Mouse (Mus musculus) right cerebral cortex, postnatal 14 days (tissue): Measurements from ENCODE around the gene Tfrc.

Experiments used
- DNase-seq: peaks from one replicate; pipeline ENCODE4 v3.0.0; 2022

Gene Tfrc

DNA sequence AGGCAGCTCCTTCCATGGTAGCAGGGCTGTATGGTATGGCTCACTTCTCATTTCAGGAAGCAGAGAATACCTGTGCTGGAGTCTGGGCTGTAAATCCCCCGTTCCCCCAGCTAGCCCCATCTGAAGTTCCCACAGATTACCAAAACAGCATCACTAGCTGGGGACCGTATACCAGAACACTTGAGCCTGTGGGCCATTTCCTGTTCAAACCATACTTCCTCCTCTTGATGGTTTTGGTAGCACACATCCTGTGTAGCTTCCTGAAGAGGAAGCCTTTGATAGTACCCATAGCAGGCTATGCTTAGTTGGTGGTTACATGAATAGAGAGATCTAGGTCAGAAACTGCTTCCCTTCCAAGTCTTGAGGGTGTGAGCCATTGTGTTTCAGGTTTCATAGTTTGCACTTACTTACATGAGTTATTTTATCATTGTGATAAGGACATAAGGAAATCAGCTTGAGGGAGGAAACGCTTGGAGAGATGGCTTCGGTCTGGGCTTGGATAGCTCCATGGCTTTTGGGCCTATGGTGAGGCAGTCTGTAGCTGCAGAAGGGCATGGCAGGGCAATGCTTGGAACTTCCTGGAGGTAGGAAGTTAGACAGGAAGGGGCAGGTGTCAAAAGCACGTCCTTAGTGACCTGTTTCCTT is 42.4 kb downstream of the Tfrc start:
- no peak for DNase-seq

DNA sequence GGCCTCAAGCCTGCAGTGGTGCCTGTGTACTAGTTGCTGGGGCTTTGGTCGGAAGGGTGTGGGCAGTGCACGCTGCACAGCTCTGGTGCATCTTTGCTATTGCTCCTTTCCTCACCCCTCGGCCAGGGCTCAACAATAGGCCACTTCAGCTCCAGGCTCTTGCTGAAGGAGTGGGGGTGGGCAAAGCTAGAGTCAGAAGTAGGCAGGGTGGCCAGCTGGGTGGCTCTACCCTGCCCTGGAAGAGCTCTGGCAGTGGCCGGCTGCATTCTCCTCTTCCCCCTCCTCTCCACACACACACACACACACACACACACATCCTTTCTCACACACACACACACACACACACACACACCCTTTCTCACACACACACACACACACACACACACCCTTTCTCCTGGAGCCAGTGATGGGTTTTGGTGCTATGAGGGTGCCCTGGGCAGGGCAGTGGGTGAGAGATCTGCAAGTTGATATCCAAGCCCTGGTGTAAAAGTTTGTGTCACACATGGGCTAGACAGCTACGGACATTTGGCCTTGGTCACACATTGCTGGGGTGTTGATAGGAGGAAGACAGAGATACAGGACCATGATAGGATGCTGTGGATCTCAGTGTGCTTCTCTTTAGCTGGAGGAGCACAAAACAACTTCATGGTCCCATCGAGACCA is 45.5 kb downstream of the Tfrc start:
- DNase-seq = no peak

GRCm38 (mm10) chr16:32655534-32655933 is 46.8 kb downstream of the Tfrc start:
- DNase-seq = no peak

DNA sequence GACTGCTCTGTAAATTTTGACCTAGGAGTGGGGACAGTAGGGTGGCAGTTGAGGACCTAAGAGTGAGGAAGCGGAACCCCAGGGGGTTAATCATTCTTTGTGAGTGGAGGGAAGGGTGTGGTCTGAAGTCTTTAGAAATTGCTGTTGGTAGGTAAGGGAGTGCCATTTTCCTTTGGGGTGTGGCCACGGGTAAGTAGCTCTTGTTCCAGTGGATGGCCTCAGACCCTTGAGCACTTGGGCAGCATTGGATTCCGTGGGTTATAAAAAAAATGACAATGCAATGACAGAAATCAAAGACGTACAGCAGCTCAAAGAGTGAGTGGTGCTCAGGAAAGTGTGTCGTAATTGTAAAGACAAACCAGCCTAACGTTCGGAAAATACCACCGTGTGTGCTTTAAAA is 47.6 kb downstream of the Tfrc start:
- no peak for DNase-seq

DNA sequence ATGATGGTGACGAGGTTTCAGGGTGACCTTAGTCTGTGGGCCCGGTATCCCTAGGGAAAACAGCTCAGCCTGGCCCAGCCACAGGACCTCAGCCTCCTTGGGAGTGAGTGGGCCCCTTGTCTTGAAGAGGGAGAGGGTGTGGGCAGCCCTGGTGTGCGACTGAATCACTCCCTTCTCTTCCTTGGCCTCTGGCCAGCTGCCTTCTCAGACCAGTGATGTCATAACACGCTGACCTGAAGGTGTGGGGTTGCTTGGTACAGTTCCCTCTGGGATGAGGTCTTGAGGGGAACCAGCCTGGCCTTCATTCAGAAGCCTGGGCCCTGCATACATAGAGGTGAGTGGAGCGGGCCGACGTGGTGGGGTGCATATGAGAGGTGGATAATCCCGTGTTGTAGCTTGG is 48.1 kb downstream of the Tfrc start:
- DNase-seq = no peak

DNA sequence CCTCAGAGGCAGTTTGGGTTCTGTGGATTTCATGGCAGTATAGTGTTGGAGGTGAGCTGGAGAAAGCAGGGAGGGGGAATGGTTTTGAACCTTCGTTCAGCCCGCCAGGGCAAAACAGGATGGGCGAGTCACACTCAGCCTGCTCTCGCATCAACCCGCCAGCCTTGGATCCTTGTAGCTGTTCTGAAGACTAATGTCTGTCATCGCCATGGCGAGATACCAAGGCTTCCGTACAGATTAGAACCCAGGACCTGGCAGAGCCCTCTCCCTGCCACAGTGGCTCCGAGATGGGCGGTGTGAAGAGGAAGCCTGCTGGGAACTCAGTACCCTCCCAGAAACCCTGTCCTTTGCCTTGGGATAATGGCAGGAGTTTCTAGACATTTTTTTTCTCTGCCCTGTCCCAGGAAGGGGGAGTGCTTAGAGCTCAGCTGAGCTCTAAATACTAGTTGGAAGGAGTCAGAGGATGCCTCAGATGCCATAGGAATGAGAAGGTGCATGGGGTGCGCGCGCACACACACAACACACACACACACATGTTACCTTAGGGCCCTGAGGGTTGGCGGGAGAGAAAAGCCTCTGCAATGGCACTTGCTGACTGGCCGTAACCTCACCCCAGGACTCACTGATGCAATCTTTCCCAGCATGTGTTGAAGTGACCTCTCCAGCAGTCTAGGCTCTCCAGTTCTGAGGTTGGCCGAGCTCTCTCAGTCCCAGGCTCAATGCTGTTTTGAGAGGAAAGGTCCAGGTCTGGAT is 49.0 kb downstream of the Tfrc start:
- DNase-seq = no peak

DNA sequence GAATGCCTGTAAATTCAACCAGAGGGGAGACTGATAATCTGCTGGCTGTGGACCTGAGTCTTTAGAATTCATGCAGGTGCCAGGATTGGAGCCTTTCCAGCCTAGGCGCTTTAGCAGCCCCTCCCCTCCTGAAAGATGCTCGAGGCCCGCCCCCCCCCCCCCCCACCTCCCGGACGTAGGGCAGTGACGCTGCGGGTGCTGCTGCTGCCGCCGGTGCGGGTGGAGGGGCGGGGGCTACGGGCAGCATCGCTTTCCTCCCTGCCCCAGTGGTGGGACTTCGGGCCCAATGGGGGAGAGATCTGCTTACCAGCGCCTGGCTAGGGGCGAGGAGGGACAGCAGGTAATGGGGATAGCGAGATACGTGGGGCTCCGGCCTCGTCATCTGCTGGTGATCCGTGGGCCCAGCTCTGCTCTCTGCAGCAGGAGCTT is 50.0 kb downstream of the Tfrc start:
- peak; percentile 60 for DNase-seq

DNA sequence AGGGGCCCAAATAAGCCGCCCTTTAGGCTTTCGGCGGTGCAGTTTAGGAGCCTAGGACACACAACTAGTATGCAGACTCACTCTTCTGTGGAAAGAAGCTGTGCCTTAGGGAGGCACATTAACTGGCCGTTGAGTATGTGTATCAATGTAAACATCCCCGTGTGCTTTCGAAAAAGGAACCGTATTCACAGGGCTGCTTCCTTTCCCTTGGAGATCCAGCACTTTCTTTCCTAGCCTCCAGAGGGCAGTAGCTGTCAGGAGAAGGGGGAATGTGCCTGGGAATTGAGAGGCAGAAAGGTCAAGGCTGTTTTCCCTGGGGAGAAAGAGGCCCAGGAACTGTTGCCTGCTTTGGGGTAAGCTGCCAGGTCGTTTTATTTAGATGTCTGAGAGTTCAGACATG is 50.7 kb downstream of the Tfrc start:
- DNase-seq = no peak

- no peak for DNase-seq
These were observed 51.4 kb downstream of the Tfrc start for GRCm38 (mm10) chr16:32660095-32660494.

GRCm38 (mm10) chr16:32660557-32661321 is 52.0 kb downstream of the Tfrc start:
- peak; percentile 68 for DNase-seq

DNA sequence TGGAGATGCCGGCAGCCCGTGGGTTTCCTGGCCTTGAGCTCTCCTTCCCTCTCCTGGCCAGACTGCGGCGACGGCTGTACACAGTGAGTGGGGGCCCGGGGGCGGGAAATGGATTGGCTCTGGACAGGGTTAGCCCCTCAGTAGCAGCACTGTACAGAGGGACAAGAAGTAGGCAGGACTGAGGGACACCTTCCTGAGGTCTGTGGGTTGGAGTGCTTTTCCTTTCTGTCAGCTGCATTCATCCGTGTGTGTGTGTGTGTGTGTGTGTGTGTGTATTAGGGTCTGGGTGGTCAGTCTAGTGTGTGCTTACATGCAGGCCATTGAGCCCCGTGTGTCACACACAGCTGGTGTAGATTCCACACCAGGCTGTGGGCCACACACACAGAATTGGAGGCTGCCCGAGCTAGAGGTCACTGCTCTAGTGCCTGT is 52.8 kb downstream of the Tfrc start:
- no peak for DNase-seq

DNA sequence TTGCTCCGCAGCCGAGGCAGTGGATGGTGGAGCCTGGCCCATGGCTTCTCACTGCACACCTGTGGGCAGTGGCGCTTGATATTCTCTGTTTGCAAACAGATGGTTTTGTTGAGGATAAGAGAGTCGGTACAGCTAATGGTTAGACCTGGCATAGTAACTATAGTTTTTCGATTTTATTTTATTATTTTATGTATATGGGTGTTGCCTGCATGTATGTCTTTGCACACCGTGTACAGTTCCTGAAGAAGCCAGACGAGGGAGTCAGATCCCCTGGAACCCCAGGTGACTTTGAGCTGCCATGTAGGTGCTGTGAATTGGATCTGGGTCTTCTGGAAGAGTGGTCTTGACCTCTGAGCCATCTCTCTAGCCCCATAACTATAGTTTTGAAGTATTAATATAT is 53.7 kb downstream of the Tfrc start:
- DNase-seq = no peak

DNA sequence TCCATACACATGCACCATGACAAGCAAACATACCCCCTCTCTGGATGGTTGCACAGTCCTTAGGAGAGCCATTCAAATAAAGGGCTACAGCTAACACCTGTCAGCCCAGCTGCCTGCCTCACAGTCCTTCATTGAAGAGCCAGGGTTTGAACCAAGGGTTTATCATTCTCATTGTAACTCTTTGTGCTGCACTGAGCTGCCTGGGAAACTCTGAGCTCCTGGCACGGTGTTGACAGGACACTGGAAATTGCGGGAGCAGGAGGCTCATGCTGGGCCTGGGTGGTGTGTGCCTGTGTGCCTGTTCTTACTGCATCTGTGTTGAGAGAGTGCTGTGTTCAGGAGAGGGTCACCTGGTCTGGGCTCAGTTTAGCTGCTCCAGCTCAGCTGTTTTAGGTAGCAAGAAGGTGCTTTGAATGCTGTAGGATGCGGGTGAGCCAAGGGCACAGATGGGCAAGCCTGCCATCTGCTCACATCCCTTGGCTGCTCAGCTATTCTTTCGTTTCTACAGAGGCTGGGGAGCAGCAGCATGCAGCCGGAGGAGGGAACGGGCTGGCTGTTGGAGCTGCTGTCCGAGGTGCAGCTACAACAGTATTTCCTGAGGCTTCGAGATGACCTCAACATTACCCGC is 54.6 kb downstream of the Tfrc start:
- no peak for DNase-seq

- no peak for DNase-seq
These were observed 55.5 kb downstream of the Tfrc start for GRCm38 (mm10) chr16:32664211-32664610.

DNA sequence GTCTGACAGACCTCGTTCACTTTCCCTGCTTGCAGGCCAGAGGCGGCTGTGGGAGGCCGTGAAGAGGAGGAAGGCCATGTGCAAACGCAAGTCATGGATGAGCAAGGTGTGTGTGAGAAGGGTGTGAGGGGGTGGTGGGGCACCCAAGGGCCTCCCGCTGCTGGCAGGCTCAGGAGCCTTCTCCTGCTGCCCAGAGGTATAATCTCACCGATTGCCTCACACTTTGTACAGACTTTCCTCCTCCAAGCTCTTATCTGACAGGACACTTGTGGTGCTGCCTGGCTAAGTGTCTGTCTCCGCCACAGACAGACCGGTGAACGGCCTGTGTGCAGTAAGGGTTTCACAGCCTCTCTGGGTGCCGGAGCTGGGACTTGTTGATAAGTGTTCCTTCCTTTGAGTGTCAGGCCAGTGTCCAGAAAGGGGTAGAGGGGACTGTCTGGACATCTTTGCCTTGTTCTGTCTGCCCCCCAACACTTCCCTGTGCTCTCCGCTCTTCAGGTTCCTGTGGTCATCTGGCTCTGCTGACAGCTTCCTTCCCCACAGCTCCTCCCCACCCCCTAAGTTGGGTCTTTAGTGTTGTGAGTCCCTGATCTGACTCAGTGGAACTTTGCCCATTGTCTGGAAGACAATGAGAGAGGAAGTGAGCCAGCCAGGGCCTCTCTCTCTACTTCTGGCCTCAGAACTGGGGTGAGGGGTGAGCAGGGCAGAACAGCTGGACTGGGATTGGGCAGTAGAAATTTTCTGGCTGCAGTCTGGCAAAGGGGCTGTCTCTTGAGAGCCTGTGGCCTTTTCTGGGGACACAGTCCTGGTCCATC is 57.3 kb downstream of the Tfrc start:
- DNase-seq = no peak

DNA sequence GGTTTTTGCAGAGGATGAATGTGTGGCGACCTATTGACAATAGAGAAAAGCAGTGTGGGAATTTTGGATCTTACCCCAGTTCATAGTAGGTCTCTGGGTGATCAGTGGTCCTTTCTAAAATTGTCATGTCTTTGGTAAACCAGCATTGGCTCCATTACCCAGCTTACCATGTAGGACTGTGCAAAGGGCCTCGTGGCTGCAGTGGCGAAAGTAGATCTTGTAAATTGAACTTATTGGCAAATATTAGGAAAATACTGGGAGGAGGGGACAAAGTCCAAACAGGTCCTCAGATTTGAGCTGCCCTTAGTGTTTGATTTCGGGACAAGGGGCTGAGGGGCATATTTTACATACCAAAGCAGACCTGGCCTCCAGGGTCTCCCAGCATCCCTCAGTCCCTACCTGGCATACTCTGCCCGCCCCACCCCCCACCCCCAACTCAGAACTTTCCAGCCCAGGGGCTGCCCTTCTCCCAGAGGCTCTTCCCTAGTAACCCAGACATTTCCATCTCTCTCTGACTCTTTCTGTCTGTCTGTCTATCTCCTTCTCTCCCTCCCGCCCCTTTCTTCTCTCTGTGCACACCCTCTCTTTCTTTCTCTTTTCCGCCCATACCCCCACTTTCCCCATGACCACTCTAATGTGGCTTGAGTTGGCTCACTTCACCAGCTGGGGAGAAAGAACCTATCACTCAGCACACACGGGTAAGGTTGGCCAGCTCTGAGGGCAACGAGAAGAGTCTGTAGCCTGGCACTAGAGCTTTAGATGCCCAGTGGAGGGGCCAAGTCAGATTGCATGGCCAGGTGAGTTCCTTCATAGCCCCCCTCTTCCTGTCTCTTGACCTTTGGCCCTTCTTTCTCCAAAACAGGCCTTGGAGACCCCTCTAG is 58.2 kb downstream of the Tfrc start:
- DNase-seq = no peak

DNA sequence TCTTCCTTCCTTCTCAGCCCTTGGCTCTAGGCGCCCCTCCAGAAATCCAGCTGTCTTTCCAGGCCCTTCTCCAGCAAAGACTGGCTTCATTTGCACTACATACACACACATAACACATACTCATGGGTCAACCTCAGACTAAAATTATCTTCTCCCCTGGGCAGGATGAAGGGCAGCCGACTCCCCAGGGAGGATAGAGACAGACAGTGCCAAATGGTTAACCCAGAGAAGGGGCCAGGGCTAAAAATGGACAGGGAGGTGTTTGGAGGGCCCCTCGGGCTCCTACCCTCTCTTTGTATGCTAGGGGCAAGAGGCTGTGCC is 58.8 kb downstream of the Tfrc start:
- DNase-seq = no peak

DNA sequence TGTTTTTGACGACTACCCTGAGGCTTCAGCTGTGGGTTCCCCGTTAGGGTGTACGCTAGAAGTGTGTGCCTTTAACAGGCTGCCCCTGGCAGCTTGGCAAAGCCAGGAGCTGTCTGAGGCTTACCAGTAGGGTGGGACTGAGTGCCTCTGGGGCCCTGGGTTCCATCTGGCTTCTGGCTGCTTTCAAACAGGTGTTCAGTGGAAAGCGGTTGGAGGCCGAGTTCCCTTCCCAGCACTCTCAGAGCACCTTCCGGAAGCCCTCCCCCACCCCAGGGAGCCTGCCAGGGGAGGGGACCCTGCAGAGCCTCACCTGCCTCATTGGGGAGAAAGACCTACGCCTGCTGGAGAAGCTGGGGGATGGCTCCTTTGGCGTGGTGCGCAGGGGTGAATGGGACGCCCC is 59.3 kb downstream of the Tfrc start:
- DNase-seq = no peak

GRCm38 (mm10) chr16:32668472-32668871 is 59.8 kb downstream of the Tfrc start:
- DNase-seq = no peak

GRCm38 (mm10) chr16:32669243-32669642 is 60.5 kb downstream of the Tfrc start:
- no peak for DNase-seq
